Mouse (Mus musculus): Measurements from ENCODE around the gene Lin28b. TPM values are rescaled to one million over a fixed set of nuclear protein-coding genes. Genes with fewer than 3 reads are reported as not detected.
"Not testable (repeated sequence)": the region's sequence is repeated elsewhere in the genome, so short reads cannot be mapped to it uniquely, and the experiment has no call there.

Lin28b gene
- polyA plus RNA-seq, 1 experiment from 2014 or later, result 19.4 TPM

DNA sequence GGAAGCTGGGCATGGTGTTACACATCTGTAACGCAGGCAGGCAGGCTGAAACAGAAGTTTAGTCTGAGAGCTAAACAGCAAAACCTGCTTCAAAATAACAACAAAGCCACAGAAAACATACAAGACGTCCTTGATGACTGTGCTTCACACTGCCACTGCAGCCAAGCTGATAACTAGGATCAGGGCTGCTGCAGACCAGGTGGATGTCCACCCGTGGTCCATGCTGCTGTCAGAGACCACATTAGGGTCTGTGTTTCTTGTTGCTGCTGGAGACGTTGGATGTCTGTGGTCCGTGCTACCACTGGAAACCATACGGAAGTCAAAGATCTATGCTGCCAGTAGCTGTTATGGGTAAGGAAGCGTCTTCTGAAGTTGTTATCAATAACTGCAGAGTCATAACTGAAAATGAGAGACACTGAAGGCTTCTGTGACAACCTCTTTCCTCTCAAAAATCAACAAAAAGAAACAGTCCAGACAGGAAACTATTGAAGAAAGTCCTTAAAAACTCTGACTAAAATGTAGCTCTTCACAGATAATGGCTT is 86.4 kb downstream of the Lin28b start:
- Histone ChIP-seq H3K9me3 (replicated peaks) (no peaks in the 10 kb centered on the region), H3K4me2 (peak overlapping the region; percentile 46), H3K4me3 (no peak overlapping the region), H3K27me3 (replicated peaks) (no peaks in the 10 kb centered on the region), H3K9ac (no peak overlapping the region), H3K36me3 (no peaks in the 10 kb centered on the region), H3K4me1 (peaks cover 20% of the 10 kb centered on the region), H3K27ac (peak overlapping the region; percentile 61)
- WGBS (ENCODE audit: insufficient replicate concordance), result 28% methylated on average over 7 of the region's 7 CpGs
- ATAC-seq, result peak; percentile 67

DNA sequence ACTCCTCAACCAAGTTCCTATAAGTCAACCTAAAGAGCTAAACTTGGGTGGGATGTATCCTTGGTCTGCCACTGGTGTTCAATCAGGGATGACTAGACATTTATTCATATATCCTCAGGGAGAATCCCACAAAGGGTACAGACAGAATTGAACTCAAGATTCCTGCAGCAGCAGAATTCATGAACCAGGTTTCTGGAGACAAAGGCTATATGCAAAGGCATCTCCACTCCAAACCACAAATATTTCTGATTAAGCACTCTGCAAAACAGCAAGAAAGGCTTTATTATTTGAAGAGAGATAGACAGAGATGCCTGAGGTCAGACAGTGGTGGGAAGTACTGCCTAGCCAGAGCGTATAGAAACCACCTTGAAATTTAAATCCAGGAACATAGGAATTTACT is 88.0 kb downstream of the Lin28b start:
- WGBS (ENCODE audit: insufficient replicate concordance), result 94% methylated on average over 1 of the region's 1 CpGs
- no peak overlapping the region for H3K27ac ChIP-seq
- H3K9me3 ChIP-seq (replicated peaks), result no peaks in the 10 kb centered on the region
- H3K36me3 ChIP-seq, result no peaks in the 10 kb centered on the region
- H3K4me1 ChIP-seq, result peaks cover 20% of the 10 kb centered on the region
- no peak for ATAC-seq
- H3K4me3 ChIP-seq, result no peak overlapping the region
- H3K27me3 ChIP-seq (replicated peaks), result no peaks in the 10 kb centered on the region
- H3K4me2 ChIP-seq, result no peak overlapping the region
- H3K9ac ChIP-seq, result no peak overlapping the region

GRCm38 (mm10) chr10:45382637-45382958 is 103.6 kb downstream of the Lin28b start:
- H3K27me3 ChIP-seq (replicated peaks), result no peaks in the 10 kb centered on the region
- H3K27ac ChIP-seq, result no peak overlapping the region
- H3K4me1 ChIP-seq, result peaks cover 7% of the 10 kb centered on the region; the same call in 1 of the 2 replicates
- WGBS (ENCODE audit: insufficient replicate concordance), result 59% methylated on average over 3 of the region's 3 CpGs
- no peak for ATAC-seq
- H3K9me3 ChIP-seq (replicated peaks), result no peaks in the 10 kb centered on the region
- no peak overlapping the region for H3K4me3 ChIP-seq
- H3K36me3 ChIP-seq, result peaks cover 8% of the 10 kb centered on the region
- H3K9ac ChIP-seq, result no peak overlapping the region
- no peak overlapping the region for H3K4me2 ChIP-seq

GRCm38 (mm10) chr10:45381937-45382636 is 104.1 kb downstream of the Lin28b start:
- Histone ChIP-seq H3K27ac (no peak overlapping the region), H3K9me3 (replicated peaks) (no peaks in the 10 kb centered on the region), H3K27me3 (replicated peaks) (no peaks in the 10 kb centered on the region), H3K36me3 (peaks cover 8% of the 10 kb centered on the region), H3K4me3 (no peak overlapping the region), H3K4me2 (no peak overlapping the region), H3K4me1 (peaks cover 7% of the 10 kb centered on the region; the same call in 1 of the 2 replicates), H3K9ac (no peak overlapping the region)
- ATAC-seq, result no peak

- Histone ChIP-seq H3K4me2 (no peak overlapping the region), H3K4me1 (peaks cover 7% of the 10 kb centered on the region; the same call in 1 of the 2 replicates), H3K9ac (no peak overlapping the region), H3K27me3 (replicated peaks) (no peaks in the 10 kb centered on the region), H3K9me3 (replicated peaks) (no peaks in the 10 kb centered on the region), H3K4me3 (no peak overlapping the region), H3K27ac (no peak overlapping the region), H3K36me3 (peaks cover 11% of the 10 kb centered on the region)
- ATAC-seq, result peak; percentile 69; the same call in 1 of the 2 replicates
- WGBS (ENCODE audit: insufficient replicate concordance), result 31% methylated on average over 3 of the region's 3 CpGs
These were observed 107.9 kb downstream of the Lin28b start for GRCm38 (mm10) chr10:45378269-45378668.

DNA sequence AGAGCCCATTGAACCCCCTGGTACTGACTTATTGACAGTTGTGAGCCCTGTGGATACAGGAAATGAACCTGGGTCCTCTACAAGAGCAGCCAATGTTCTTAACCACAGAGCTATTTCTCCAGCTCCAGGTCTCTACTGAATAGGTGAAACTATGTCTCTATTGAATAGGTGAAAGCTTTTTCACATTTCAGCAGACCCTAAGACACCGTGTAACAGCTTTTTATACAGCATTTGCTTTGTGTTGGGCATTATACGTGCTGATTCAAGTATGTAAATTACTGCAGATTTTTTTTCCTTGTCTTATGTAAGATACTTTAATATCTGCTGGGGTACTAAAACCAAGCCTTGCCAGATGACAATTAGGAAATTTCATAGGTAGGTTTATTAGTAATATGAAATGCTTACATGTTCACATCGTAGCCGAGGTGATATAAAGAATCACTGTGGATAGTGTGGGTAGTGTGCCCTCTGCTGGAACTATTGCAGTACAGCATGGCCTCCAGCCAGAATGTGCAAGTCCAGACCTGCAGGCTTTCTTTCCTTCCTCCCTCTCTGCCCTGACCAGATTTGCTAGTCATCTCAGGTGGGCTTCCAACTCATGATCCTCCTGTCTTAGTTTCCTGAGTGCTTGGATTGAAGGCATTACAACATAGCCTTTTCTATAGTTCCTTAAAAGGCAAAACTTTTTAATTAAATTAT is 113.1 kb downstream of the Lin28b start:
- H3K27ac ChIP-seq, result no peak overlapping the region
- peaks cover 3% of the 10 kb centered on the region; the same call in 1 of the 2 replicates for H3K36me3 ChIP-seq
- H3K27me3 ChIP-seq (replicated peaks), result no peaks in the 10 kb centered on the region
- H3K4me3 ChIP-seq, result no peak overlapping the region
- 63% methylated on average over 4 of the region's 4 CpGs for WGBS (ENCODE audit: insufficient replicate concordance)
- no peak overlapping the region for H3K9ac ChIP-seq
- H3K4me2 ChIP-seq, result no peak overlapping the region
- no peaks in the 10 kb centered on the region for H3K9me3 ChIP-seq (replicated peaks)
- ATAC-seq, result no peak
- peaks cover 5% of the 10 kb centered on the region; the same call in 1 of the 2 replicates for H3K4me1 ChIP-seq

- no peak for ATAC-seq
- no peaks in the 10 kb centered on the region for H3K36me3 ChIP-seq
- no peak overlapping the region for H3K4me2 ChIP-seq
- H3K9ac ChIP-seq, result no peak overlapping the region
- H3K27ac ChIP-seq, result no peak overlapping the region
- H3K9me3 ChIP-seq (replicated peaks), result no peaks in the 10 kb centered on the region
- H3K27me3 ChIP-seq (replicated peaks), result no peaks in the 10 kb centered on the region
- no peaks in the 10 kb centered on the region for H3K4me1 ChIP-seq
- H3K4me3 ChIP-seq, result no peak overlapping the region
- 79% methylated on average over 2 of the region's 2 CpGs for WGBS (ENCODE audit: insufficient replicate concordance)
These were observed 115.7 kb downstream of the Lin28b start for GRCm38 (mm10) chr10:45370545-45370944.

- no peak overlapping the region for H3K4me3 ChIP-seq
- no peak overlapping the region for H3K9ac ChIP-seq
- H3K27ac ChIP-seq, result no peak overlapping the region
- H3K4me2 ChIP-seq, result no peak overlapping the region
- no peaks in the 10 kb centered on the region for H3K9me3 ChIP-seq (replicated peaks)
- no peaks in the 10 kb centered on the region for H3K4me1 ChIP-seq
- 59% methylated on average over 3 of the region's 3 CpGs for WGBS (ENCODE audit: insufficient replicate concordance)
- no peaks in the 10 kb centered on the region for H3K36me3 ChIP-seq
- no peaks in the 10 kb centered on the region for H3K27me3 ChIP-seq (replicated peaks)
- no peak for ATAC-seq
These were observed 116.6 kb downstream of the Lin28b start for GRCm38 (mm10) chr10:45369639-45370038.

GRCm38 (mm10) chr10:45366987-45367705 is 119.0 kb downstream of the Lin28b start:
- H3K27ac ChIP-seq, result no peak overlapping the region
- H3K36me3 ChIP-seq, result no peaks in the 10 kb centered on the region
- ATAC-seq, result no peak
- 68% methylated on average over 17 of the region's 17 CpGs for WGBS (ENCODE audit: insufficient replicate concordance)
- no peaks in the 10 kb centered on the region for H3K4me1 ChIP-seq
- no peak overlapping the region for H3K4me3 ChIP-seq
- H3K27me3 ChIP-seq (replicated peaks), result no peaks in the 10 kb centered on the region
- H3K9ac ChIP-seq, result no peak overlapping the region
- no peaks in the 10 kb centered on the region for H3K9me3 ChIP-seq (replicated peaks)
- H3K4me2 ChIP-seq, result no peak overlapping the region

DNA sequence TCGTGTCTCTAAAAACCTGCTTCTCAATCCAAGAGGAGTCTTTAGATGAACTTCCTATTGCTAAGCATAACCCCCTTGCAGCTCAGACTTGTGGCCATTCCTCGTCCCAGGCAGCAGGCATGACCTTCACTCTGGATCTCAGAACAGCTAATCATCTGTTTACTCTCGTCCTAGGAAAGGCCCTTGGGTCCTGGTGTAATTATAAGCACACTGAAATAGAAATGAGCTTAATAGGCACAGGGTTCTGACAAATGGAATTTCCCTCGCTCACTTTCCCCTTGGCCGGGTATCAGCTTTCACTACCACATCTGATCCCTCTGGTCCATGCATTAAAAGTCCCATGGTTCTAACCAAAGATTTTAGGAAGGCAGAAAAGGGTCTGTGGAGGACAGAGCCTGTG is 122.8 kb downstream of the Lin28b start:
- 44% methylated on average over 5 of the region's 5 CpGs for WGBS (ENCODE audit: insufficient replicate concordance)
- H3K27ac ChIP-seq, result no peak overlapping the region
- H3K27me3 ChIP-seq (replicated peaks), result no peaks in the 10 kb centered on the region; the same call in 1 of the 2 replicates
- no peak overlapping the region for H3K4me3 ChIP-seq
- H3K4me2 ChIP-seq, result no peak overlapping the region
- no peak for ATAC-seq
- no peaks in the 10 kb centered on the region for H3K4me1 ChIP-seq
- no peaks in the 10 kb centered on the region for H3K36me3 ChIP-seq
- H3K9me3 ChIP-seq (replicated peaks), result no peaks in the 10 kb centered on the region
- H3K9ac ChIP-seq, result no peak overlapping the region

DNA sequence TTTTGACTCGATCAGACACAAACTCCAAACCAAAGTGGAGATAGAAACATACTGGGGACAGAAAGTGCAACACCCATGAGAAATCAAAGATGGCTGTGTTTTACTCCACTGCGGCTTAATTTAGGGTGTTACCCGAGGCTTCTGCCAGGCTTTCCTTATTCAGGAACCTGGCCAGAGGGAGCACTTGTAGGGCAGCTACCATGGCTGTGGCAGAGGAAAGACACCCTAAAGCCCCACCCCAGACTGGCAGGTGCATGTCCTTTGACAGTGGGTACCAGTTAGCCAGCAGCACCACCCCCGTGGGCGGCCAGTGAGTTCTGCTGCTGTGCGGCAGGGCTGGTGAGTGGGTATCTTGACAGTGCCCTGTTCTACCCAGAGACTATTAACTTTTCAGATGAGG is 130.1 kb downstream of the Lin28b start:
- no peak overlapping the region for H3K9ac ChIP-seq
- WGBS (ENCODE audit: insufficient replicate concordance), result 80% methylated on average over 6 of the region's 6 CpGs
- ATAC-seq, result no peak

DNA sequence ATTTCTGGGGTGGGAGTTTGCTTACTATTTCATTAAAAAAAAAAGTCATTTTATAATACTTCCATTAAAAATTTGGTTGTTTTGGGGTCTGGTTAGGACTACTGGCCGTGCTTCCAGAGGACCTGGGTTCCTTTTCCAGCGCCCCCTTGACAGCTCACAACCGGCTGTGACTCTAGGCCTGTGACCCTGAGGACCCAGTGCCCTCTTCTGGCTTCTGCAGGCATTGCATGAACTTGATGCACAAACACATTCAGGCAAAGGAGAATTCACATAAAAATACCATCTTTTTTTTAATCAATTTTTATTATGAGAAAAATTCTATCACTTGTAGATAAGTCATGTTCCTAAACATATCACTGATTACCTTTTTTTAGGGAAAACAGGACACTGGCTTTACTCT is 138.1 kb downstream of the Lin28b start:
- not testable (repeated sequence) for H3K9ac ChIP-seq; H3K36me3 ChIP-seq; H3K4me2 ChIP-seq; H3K9me3 ChIP-seq (replicated peaks); H3K4me3 ChIP-seq; H3K27me3 ChIP-seq (replicated peaks); H3K4me1 ChIP-seq; ATAC-seq; H3K27ac ChIP-seq
- WGBS (ENCODE audit: insufficient replicate concordance), result 67% methylated on average over 3 of the region's 3 CpGs

More for the DNA sequence above, 130.1 kb downstream of the Lin28b start:
- Histone ChIP-seq H3K9me3 (replicated peaks) (no peaks in the 10 kb centered on the region), H3K4me1 (no peaks in the 10 kb centered on the region), H3K4me2 (no peak overlapping the region), H3K27me3 (replicated peaks) (no peaks in the 10 kb centered on the region), H3K4me3 (no peak overlapping the region), H3K36me3 (no peaks in the 10 kb centered on the region), H3K27ac (no peak overlapping the region)

Measured in liver, embryonic 12.5 days (tissue).